Mouse (Mus musculus): ENCODE data around the gene Actn1. TPM values are rescaled to one million over a fixed set of nuclear protein-coding genes. Genes with fewer than 3 reads are reported as not detected.

Actn1 gene
- polyA plus RNA-seq, 1 experiment from 2014 or later, result 10.3 TPM

GRCm38 (mm10) chr12:80213263-80213662, 46.9 kb downstream of the Actn1 start:
- no peaks in the 10 kb centered on the region for H3K27me3 ChIP-seq (ENCODE audit: control insufficient read depth, insufficient read depth, low read depth, low read length)
- peaks cover 23% of the 10 kb centered on the region for H3K4me1 ChIP-seq (ENCODE audit: control insufficient read depth, low read depth, low read length)
- H3K9me3 ChIP-seq (replicated peaks; ENCODE audit: control insufficient read depth, low read length), result no peaks in the 10 kb centered on the region
- no peak overlapping the region for H3K4me3 ChIP-seq (ENCODE audit: low read depth, low read length)
- 11% methylated on average over 4 of the region's 4 CpGs for WGBS (ENCODE audit: insufficient replicate concordance)
- no peak overlapping the region for H3K9ac ChIP-seq (ENCODE audit: low read depth, low read length)
- no peak for ATAC-seq (ENCODE audit: low read depth)
- H3K4me2 ChIP-seq (ENCODE audit: low read depth, low read length), result no peak overlapping the region
- H3K27ac ChIP-seq (ENCODE audit: low read length), result no peak overlapping the region
- H3K36me3 ChIP-seq (ENCODE audit: control insufficient read depth, insufficient read depth), result no peaks in the 10 kb centered on the region

GRCm38 (mm10) chr12:80210791-80211612, 49.2 kb downstream of the Actn1 start:
- Histone ChIP-seq H3K9ac (ENCODE audit: low read depth, low read length) (no peak overlapping the region), H3K36me3 (ENCODE audit: control insufficient read depth, insufficient read depth) (no peaks in the 10 kb centered on the region; the same call in 1 of the 2 replicates), H3K4me3 (ENCODE audit: low read depth, low read length) (no peak overlapping the region), H3K4me1 (ENCODE audit: control insufficient read depth, low read depth, low read length) (peaks cover 7% of the 10 kb centered on the region), H3K27ac (ENCODE audit: low read length) (no peak overlapping the region), H3K27me3 (ENCODE audit: control insufficient read depth, insufficient read depth, low read depth, low read length) (no peaks in the 10 kb centered on the region), H3K9me3 (replicated peaks; ENCODE audit: control insufficient read depth, low read length) (no peaks in the 10 kb centered on the region), H3K4me2 (ENCODE audit: low read depth, low read length) (no peak overlapping the region)
- 20% methylated on average over 4 of the region's 4 CpGs for WGBS (ENCODE audit: insufficient replicate concordance)
- no peak for ATAC-seq (ENCODE audit: low read depth)

- H3K36me3 ChIP-seq (ENCODE audit: control insufficient read depth, insufficient read depth), result no peaks in the 10 kb centered on the region; the same call in 1 of the 2 replicates
- ATAC-seq (ENCODE audit: low read depth), result no peak
- 55% methylated on average over 4 of the region's 4 CpGs for whole genome bisulfite sequencing (ENCODE audit: insufficient replicate concordance)
- H3K9ac ChIP-seq (ENCODE audit: low read depth, low read length), result no peak overlapping the region
- H3K27me3 ChIP-seq (ENCODE audit: control insufficient read depth, insufficient read depth, low read depth, low read length), result no peaks in the 10 kb centered on the region
- H3K27ac ChIP-seq (ENCODE audit: low read length), result no peak overlapping the region
- no peak overlapping the region for H3K4me2 ChIP-seq (ENCODE audit: low read depth, low read length)
- H3K4me1 ChIP-seq (ENCODE audit: control insufficient read depth, low read depth, low read length), result peaks cover 7% of the 10 kb centered on the region
- H3K4me3 ChIP-seq (ENCODE audit: low read depth, low read length), result no peak overlapping the region
- H3K9me3 ChIP-seq (replicated peaks; ENCODE audit: control insufficient read depth, low read length), result no peaks in the 10 kb centered on the region
Measured at GRCm38 (mm10) chr12:80209914-80210313, 50.3 kb downstream of the Actn1 start.

- Histone ChIP-seq H3K27me3 (ENCODE audit: control insufficient read depth, insufficient read depth, low read depth, low read length) (no peaks in the 10 kb centered on the region), H3K4me2 (ENCODE audit: low read depth, low read length) (no peak overlapping the region), H3K9me3 (replicated peaks; ENCODE audit: control insufficient read depth, low read length) (no peaks in the 10 kb centered on the region), H3K4me1 (ENCODE audit: control insufficient read depth, low read depth, low read length) (peaks cover 7% of the 10 kb centered on the region), H3K4me3 (ENCODE audit: low read depth, low read length) (no peak overlapping the region), H3K36me3 (ENCODE audit: control insufficient read depth, insufficient read depth) (no peaks in the 10 kb centered on the region; the same call in 1 of the 2 replicates), H3K27ac (ENCODE audit: low read length) (no peak overlapping the region), H3K9ac (ENCODE audit: low read depth, low read length) (no peak overlapping the region)
- WGBS (ENCODE audit: insufficient replicate concordance), result 66% methylated on average over 19 of the region's 19 CpGs
- no peak for ATAC-seq (ENCODE audit: low read depth)
Measured at GRCm38 (mm10) chr12:80208126-80208820, 51.9 kb downstream of the Actn1 start.

- H3K4me2 ChIP-seq (ENCODE audit: low read depth, low read length), result no peak overlapping the region
- no peak overlapping the region for H3K9ac ChIP-seq (ENCODE audit: low read depth, low read length)
- 59% methylated on average over 4 of the region's 4 CpGs for WGBS (ENCODE audit: insufficient replicate concordance)
- H3K27ac ChIP-seq (ENCODE audit: low read length), result no peak overlapping the region
- H3K4me1 ChIP-seq (ENCODE audit: control insufficient read depth, low read depth, low read length), result no peaks in the 10 kb centered on the region
- peaks cover 3% of the 10 kb centered on the region for H3K36me3 ChIP-seq (ENCODE audit: control insufficient read depth, insufficient read depth)
- H3K4me3 ChIP-seq (ENCODE audit: low read depth, low read length), result no peak overlapping the region
- no peak for ATAC-seq (ENCODE audit: low read depth)
- H3K27me3 ChIP-seq (ENCODE audit: control insufficient read depth, insufficient read depth, low read depth, low read length), result no peaks in the 10 kb centered on the region
- H3K9me3 ChIP-seq (replicated peaks; ENCODE audit: control insufficient read depth, low read length), result no peaks in the 10 kb centered on the region
Measured at GRCm38 (mm10) chr12:80203284-80203683, 56.9 kb downstream of the Actn1 start.

GRCm38 (mm10) chr12:80199738-80200137, 60.4 kb downstream of the Actn1 start:
- no peak overlapping the region for H3K4me3 ChIP-seq (ENCODE audit: low read depth, low read length)
- no peak for ATAC-seq (ENCODE audit: low read depth)
- 49% methylated on average over 2 of the region's 2 CpGs for WGBS (ENCODE audit: insufficient replicate concordance)
- H3K4me2 ChIP-seq (ENCODE audit: low read depth, low read length), result no peak overlapping the region
- no peaks in the 10 kb centered on the region for H3K4me1 ChIP-seq (ENCODE audit: control insufficient read depth, low read depth, low read length)
- no peaks in the 10 kb centered on the region for H3K9me3 ChIP-seq (replicated peaks; ENCODE audit: control insufficient read depth, low read length)
- no peaks in the 10 kb centered on the region for H3K27me3 ChIP-seq (ENCODE audit: control insufficient read depth, insufficient read depth, low read depth, low read length)
- H3K27ac ChIP-seq (ENCODE audit: low read length), result no peak overlapping the region
- no peak overlapping the region for H3K9ac ChIP-seq (ENCODE audit: low read depth, low read length)
- H3K36me3 ChIP-seq (ENCODE audit: control insufficient read depth, insufficient read depth), result peaks cover 3% of the 10 kb centered on the region; the same call in 1 of the 2 replicates

GRCm38 (mm10) chr12:80198487-80198886, 61.7 kb downstream of the Actn1 start:
- no peak overlapping the region for H3K4me3 ChIP-seq (ENCODE audit: low read depth, low read length)
- 0 out of 2 replicates have a peak, but pooled peaks have one; percentile 16 for ATAC-seq (ENCODE audit: low read depth)
- H3K9me3 ChIP-seq (replicated peaks; ENCODE audit: control insufficient read depth, low read length), result no peaks in the 10 kb centered on the region
- H3K4me1 ChIP-seq (ENCODE audit: control insufficient read depth, low read depth, low read length), result no peaks in the 10 kb centered on the region
- H3K27ac ChIP-seq (ENCODE audit: low read length), result no peak overlapping the region
- peaks cover 3% of the 10 kb centered on the region; the same call in 1 of the 2 replicates for H3K36me3 ChIP-seq (ENCODE audit: control insufficient read depth, insufficient read depth)
- 14% methylated on average over 3 of the region's 3 CpGs for WGBS (ENCODE audit: insufficient replicate concordance)
- H3K27me3 ChIP-seq (ENCODE audit: control insufficient read depth, insufficient read depth, low read depth, low read length), result no peaks in the 10 kb centered on the region
- no peak overlapping the region for H3K9ac ChIP-seq (ENCODE audit: low read depth, low read length)
- no peak overlapping the region for H3K4me2 ChIP-seq (ENCODE audit: low read depth, low read length)

GRCm38 (mm10) chr12:80197343-80197742, 62.8 kb downstream of the Actn1 start:
- Histone ChIP-seq H3K9me3 (replicated peaks; ENCODE audit: control insufficient read depth, low read length) (no peaks in the 10 kb centered on the region), H3K4me3 (ENCODE audit: low read depth, low read length) (no peak overlapping the region), H3K4me2 (ENCODE audit: low read depth, low read length) (no peak overlapping the region), H3K27ac (ENCODE audit: low read length) (no peak overlapping the region), H3K9ac (ENCODE audit: low read depth, low read length) (no peak overlapping the region), H3K4me1 (ENCODE audit: control insufficient read depth, low read depth, low read length) (no peaks in the 10 kb centered on the region), H3K36me3 (ENCODE audit: control insufficient read depth, insufficient read depth) (peaks cover 3% of the 10 kb centered on the region; the same call in 1 of the 2 replicates), H3K27me3 (ENCODE audit: control insufficient read depth, insufficient read depth, low read depth, low read length) (no peaks in the 10 kb centered on the region)
- ATAC-seq (ENCODE audit: low read depth), result no peak
- WGBS (ENCODE audit: insufficient replicate concordance), result 56% methylated on average over 10 of the region's 10 CpGs

GRCm38 (mm10) chr12:80191806-80192205, 68.4 kb downstream of the Actn1 start:
- H3K9ac ChIP-seq (ENCODE audit: low read depth, low read length), result no peak overlapping the region
- WGBS (ENCODE audit: insufficient replicate concordance), result 37% methylated on average over 5 of the region's 5 CpGs
- no peaks in the 10 kb centered on the region for H3K36me3 ChIP-seq (ENCODE audit: control insufficient read depth, insufficient read depth)

More at GRCm38 (mm10) chr12:80191806-80192205, 68.4 kb downstream of the Actn1 start:
- H3K9me3 ChIP-seq (replicated peaks; ENCODE audit: control insufficient read depth, low read length), result no peaks in the 10 kb centered on the region
- H3K4me1 ChIP-seq (ENCODE audit: control insufficient read depth, low read depth, low read length), result no peaks in the 10 kb centered on the region
- no peak overlapping the region for H3K4me2 ChIP-seq (ENCODE audit: low read depth, low read length)
- no peak overlapping the region for H3K27ac ChIP-seq (ENCODE audit: low read length)
- H3K27me3 ChIP-seq (ENCODE audit: control insufficient read depth, insufficient read depth, low read depth, low read length), result no peaks in the 10 kb centered on the region
- H3K4me3 ChIP-seq (ENCODE audit: low read depth, low read length), result no peak overlapping the region
- ATAC-seq (ENCODE audit: low read depth), result no peak

Measured in liver, embryonic 16.5 days (tissue).